Mouse (Mus musculus) right cerebral cortex, postnatal 10 days (tissue): ENCODE data around the gene Efemp2.

Experiments used
- DNase-seq, 2 experiments: peaks; one replicate each; pipeline ENCODE4 v3.0.0; 2021; ENCODE audit warnings: low spot score in 2 of 2

The Efemp2 gene

DNA sequence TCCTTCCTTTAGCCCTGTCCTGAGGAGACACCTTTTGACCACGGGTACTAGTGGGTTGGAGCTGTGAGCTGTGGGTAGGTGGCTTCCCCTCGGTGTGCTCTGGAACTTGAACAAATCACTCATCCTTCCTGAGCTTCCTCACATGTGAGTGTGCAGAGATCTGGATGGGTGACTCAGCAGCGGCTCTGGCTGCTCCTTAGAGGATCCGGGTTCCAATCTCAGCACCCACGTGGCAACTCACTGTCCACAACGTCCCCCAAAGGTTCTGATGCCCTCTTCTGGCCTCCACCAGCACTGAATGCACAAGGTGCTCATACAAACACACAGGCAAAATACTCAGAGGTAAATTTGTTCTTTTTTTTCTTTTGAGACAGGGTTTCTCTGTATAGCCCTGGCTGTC lies 22.0 kb upstream of the Efemp2 start:
- no peak for DNase-seq

DNA sequence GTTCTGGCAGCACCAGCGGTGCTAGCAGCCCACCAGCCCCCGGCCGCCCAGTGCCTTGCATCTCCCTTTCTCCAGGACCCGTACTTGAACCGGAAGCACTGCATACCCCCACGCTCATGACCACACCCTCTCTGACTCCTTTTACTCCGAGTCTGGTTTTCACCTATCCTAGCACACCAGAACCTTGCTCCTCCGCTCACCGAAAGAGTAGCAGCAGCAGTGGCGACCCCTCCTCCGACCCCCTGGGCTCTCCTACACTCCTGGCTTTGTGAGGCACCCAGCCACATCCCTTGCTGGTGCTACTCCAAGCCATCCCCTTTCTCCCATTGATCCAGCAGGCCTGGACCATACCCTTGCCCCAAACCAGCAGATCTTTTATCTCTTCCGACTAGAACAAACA lies 18.7 kb upstream of the Efemp2 start:
- DNase-seq = no peak

DNA sequence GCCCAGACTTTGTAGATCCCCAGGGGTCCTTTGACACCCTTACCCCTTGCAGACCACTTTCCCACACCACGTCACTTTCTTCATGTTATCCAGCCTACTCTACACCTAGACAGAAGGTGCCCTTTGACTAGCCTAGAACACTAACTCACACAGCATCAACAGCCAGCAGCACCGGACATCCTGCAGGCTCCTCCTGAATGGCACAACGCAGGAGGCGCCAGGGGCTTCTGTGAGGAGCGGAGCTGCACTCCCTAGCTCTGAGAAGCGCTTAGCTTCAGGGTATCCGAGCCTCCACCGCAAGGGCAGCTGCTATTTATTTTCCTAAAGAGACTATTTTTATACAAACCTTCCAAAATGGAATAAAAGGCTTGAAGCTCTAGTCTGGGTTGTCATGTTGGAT lies 18.2 kb upstream of the Efemp2 start:
- DNase-seq = peak in 1 of 2 experiments; percentile 39

DNA sequence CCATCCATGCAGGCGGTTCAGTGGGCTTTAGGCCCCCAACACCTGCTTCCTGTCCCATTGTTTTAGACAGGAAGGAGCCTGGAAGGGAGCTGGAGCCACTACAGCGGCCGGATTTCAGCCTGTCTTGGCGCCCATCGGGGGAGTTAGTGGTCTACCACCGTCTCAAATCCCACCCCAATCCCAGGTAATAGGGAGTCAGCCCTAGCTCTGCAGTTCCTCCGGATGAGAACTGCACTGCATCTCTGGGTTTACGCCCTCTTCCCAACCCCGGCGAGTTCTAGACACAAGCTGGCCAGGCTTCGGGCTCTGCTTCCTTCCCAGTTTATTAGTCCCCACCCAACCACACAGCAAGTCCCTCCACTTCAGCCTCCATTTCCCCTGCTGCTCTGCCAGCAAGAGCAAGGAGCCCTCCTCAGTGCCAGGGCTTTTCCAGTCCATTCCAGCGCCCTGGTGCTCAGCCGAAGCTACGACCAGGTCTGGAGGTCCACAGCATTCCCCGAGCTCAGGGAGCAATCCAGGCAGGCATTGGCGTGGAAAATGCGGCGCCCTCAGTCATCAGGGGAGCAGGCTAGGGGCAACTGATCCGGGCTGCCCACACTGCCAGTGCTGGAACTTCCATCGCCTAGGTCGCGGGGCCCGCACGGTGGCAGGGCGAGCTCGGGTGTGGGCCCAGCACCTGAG lies 17.4 kb upstream of the Efemp2 start:
- DNase-seq = no peak

DNA sequence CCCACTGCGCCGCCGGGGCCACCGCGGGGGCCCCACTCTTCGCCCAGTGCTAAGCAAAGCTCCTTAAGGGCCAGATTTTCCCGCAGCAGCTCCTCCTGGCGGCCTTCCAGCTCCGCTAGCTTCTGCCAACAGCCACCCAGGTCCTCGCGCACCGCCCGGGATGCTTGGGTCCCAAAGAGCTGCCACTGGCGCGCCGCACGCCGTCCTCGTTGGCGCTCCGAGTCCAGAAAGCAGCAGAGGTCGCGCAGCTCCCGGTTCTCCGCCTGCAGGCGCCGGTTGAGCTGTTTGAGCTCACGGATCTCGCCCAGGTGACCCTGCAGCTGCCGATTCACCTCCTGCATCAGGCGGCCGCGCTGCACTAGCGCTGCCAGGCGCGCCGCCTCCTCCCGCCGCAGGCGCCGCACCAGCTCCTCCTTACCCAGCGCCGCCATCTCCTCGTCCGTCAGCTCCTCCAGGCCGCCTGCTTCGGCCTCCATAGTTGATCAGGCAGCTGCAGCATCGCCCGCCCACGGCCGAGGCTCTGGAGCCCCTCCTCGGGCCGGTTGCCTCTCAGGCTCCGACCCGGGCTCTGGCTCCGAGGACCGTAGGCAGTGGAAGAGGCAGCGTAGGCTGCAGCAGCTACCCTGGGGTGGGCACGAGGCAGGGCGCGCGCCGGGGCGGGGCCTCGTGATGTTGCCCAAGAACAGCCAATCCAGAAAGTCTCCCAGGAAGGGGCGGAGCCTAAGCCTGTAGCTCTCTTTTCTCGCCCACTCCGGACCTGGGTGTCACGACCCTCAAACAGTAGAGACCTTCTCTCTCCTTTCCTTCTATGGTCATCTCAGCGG lies 16.6 kb upstream of the Efemp2 start:
- peak; percentile 97 to 98 for DNase-seq

DNA sequence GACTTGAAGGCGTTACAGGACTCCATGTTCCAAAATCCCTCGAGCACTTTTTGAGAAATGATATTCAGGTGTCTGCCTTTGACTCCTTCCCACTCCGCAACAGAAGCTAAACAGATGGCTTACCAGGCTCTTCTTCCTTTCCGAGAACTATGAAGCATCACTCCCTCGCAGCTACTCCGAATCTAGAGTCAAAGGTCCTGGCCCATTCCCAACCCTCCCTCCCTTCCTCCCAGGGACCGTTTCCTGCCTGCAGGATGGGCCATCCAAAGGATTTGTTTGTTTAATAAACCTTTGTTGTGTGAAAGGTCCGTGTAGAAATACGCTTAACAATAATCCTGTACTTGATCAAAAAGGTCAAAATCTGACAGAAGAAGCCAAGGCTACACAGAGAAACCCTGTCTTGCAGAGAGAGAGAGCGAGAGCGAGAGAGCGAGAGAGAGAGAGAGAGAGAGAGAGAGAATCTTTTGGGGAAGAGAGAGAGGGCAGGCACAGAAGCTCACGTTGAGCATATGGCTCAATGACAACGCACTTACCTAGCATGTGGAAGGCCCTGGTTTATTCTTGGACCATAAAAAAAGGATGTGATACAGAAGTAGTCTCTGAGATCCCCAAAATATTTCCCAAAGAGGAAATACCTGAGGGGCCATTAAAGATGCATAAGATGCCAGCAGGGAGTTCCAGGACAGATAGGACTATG lies 15.9 kb upstream of the Efemp2 start, which contains the start of gene Ccdc85b:
TSS of gene Ccdc85b (minus strand) at position 149 of the 697 bp plus-strand sequence.
- no peak for DNase-seq

DNA sequence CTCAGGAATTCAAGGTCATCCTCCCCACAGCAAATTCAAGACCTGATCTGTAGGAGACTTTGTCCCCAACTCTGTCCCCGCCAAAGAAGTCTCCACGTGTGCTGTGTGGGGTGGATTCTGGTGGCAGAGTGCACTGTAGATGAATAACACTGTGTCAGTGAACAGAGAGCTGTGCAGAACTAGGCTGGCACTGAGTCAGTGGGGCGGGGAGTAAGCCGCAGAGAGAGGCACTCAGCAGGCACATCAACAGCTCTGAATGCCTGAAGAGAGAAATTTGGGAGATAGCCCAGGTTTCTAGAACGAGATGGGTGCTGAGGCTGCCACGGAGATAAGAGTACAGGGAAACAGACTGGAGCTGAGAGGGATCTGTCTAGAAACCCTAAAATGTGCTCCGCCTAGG lies 14.7 kb upstream of the Efemp2 start:
- DNase-seq = peak; percentile 76 to 77

DNA sequence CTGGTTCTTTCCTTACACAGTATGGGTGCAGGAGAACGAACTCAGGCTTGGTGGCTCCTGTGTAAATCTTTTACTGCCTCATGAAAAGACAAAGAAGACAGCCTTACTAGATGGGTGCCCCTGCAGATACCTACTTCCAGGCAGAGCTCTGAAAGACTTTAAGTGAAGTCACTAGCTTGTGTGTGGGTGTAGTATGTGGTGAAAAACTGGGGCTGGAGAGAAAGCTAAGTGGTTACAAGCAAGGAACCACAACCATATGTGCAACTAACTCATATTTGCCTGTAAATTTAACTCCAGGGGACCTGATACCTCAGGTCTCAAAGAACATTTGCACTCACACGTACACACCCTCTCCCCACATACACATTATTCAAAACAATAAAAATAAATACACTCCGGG lies 13.9 kb upstream of the Efemp2 start:
- DNase-seq = no peak

DNA sequence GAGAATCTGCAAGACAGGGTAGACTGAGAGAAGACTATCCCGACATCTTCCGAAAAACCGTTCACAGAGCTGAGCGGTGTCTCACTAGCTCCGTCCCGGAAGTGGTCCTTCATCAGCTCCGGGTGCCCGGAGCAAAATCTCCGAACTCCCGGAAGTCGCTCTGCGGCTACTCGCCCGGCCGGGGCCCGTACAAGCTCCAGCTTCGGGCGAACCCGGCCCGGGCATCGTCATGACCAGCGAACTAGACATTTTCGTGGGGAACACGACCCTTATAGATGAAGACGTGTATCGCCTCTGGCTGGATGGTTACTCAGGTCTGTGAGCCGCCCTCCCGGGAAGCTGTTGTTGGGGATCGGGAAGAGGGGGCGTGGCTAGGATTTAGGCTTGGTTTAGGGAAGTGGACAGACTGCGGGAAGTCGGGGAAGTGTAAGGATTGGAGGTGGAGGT lies 13.3 kb upstream of the Efemp2 start, which contains the start of gene Fibp:
TSS of gene Fibp (plus strand) at position 151 of the 447 bp plus-strand sequence.
- DNase-seq = peak; percentile 93 to 94

DNA sequence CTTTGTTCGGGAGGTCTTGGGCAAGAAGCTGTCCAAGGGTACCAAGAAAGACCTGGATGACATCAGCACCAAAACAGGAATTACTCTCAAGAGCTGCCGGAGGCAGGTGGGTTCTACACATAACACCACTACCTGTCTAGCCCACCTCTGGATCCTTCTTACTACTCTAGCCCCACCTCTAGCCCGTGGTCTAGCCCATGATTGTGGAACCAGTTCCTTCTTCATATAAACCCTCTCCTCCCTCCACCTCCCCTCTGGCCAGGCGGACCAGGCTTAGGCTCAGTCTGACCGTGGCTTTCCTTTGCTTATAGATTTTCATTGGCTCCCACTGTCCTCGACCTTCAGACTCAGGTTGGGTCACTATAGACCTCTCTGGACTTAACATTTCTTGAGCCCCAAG lies 12.3 kb upstream of the Efemp2 start:
- DNase-seq = no peak

DNA sequence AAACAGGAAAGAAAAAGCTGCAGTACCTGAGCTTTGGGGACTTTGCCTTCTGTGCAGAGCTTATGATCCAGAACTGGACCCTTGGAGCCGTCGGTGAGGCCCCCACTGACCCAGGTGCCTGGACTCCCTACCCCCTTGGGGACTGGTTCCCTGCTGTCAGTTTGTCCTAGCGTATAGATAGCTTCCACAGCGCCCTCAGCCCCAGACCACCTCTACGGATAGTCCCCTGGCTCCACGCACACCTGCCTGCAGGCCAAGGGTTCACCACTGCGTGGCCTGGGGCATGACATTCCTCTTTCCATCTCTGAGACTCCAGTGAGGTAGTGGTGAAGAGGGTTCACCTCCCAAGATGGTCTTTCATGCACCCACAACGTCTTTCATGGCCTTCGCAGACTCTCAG lies 10.5 kb upstream of the Efemp2 start:
- DNase-seq = no peak

DNA sequence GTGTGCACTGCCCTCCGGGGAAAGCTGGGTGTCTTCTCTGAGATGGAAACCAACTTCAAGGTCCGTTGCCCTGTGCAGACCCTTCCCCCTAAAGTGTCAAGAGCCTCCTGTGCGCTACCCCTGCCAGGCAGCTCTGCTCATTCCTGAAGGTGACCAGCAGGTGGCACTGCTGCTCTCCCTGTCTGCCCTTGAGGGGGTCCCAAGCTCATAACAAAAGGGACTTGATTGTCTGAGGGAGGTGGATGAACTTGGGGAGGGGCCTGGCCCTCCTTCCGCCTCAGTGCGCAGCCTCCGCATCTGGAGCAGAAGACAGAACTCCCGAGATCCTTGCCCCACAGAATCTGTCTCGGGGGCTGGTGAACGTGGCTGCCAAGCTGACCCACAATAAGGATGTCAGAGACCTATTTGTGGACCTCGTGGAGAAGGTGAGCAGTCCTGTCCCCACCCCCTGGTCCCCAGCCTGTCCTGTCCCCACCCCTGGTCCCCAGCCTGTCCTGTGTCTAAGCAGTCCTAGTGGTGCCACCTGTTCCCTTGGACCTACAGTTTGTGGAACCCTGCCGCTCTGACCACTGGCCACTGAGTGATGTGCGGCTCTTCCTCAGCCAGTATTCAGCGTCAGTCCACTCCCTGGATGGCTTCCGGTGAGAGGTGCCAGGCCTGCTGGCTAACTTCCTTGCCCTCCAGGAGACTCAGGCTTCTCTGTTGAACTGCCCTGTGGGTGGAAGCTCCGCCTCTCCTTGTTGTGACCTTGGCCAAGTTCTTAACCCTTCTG lies 9.8 kb upstream of the Efemp2 start:
- peak; percentile 70 to 80 for DNase-seq

DNA sequence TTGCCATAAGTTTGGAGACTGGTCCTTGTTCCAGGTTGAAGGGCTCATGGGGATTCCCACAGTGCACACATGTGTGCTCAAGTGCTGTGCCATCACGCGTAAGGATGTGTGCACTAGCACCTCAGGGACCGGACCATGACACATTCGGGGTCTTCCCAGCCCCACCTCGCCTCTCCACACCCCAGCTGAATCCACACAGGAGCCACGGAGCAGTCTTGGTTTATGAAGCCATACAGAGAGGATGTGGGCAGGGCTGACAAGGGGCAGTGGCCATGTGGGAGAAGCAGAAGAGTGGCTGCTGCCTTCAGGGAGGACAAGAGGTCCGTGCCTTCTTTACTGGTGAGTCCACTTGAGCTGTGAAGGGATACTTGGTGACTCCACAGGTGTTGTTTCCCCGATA lies 8.7 kb upstream of the Efemp2 start:
- DNase-seq = no peak

DNA sequence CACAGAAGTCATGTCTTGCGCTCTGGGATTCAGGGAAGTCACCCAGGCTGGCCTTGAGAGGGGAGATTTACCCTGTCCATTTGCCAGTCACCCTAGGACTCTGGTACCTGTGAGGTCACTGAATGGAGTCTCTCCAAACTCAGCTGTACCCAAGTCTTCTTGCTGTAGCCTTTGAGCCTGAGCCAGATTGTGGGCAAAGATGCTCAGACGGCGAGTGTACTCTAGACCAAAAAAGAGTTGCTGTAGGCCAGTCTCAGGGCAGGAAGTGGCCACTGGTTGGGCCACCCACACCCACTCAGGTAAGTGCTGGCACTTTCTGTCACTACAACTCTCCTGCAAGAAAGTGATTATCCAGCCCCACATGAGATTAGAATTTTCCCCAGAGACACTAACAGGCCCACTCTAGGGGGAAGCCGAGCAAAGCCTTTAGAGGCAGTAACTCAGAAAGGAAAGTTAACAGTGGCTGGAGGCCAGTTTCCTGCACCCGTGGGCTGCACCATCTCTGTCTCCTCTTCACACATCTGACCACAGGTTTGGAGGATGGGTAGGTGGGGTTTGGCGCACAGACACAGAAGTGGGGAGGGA lies 6.7 kb upstream of the Efemp2 start:
- DNase-seq = no peak

DNA sequence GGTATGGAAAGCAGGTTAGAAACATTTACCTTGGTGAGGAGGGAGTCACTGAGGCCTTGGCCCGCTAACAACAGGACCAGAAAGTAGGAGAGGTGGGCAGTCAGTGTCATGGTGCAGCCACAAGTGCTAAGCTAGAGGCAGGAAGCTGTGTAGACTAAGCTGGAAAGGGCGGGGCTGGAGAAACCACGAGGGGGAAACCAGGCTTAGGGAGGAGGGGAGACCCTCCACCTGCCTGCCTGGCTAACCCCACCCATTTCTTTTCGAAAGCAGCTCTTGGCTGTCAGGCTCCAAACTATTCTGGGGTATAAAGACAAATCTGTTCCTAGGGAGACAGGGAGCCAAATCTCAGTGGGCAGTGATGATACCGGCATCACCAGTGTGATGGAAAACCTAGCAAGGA lies 5.4 kb upstream of the Efemp2 start, which contains the start of gene Ctsw:
TSS of gene Ctsw (minus strand) at position 134 of the 400 bp plus-strand sequence.
- peak in 1 of 2 experiments; percentile 53 for DNase-seq

DNA sequence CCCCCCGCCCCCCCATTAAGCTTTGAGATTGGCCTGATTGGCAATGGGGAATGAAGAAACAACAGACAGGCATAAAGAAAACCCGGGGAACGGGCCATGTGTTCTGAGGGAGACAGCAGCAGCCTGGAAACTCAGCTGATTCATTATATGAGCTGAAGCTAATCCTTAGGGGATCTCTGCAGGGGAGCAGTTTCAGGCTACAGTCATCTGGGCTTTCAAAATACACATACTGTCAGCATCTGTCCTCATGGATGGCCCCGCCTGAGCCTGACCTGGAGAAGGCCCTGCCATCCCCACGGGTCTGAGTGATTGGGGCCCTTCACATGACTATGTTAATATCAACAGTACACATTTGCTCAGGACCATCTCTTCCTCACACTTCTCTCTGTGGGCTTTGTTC lies 1.9 kb upstream of the Efemp2 start:
- no peak for DNase-seq

DNA sequence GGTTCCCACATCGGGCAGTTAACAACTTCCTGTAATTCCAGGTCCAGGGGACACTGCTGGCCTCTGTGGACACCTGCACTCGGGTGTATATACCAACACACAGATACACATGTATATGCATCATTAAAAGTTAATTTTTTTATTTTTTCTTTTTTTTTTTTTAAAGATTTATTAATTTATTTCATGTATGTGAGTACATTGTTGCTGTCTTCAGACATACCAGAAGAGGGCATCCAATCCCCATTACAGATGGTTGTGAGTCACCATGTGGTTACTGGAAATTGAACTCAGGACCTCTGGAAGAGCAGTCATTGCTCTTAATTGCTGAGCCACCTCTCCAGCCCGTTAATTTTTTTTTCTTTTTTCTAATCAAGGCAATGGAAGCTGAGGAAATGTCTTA lies 897 bp upstream of the Efemp2 start:
- no peak for DNase-seq

DNA sequence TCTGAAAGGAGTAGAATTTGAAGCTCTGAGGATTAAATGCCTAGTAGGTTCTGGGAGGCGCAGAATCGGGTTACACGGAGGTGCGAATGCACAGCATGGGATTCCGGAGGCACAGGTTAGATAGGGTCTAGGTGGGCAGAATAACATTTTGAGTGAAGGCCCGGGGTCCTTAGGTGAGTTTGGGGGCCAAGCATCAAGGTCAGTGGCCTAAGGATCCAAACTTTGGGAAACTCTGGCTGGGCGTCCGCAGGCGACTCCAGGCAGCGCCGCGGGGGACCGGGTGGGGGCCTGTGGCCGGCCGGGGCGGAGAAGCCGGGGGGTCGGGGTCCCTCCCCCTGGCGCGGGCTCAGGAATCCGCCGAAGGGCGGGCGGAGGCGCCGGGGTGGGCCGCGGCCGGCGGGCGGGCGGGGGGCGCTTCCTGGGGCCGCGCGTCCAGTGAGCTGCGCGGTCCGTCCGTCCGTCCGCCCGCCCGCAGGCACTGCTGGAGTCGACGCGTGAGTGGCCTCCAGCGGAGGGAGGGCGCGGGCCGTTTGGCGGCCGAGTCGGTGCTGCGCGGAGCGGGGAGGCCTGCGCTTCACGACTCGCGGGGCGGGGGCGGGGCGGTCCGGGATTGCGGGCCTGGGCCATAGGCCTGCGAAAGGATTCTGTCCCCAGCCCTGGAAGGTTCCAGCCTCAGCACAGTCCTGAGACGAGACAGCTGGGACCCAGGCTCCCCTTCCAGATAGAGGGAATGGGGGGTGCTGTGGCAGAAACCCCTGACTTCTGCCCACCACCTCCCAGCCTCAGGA lies 721 bp downstream of the Efemp2 start:
- DNase-seq = peak in 1 of 2 experiments; percentile 49

DNA sequence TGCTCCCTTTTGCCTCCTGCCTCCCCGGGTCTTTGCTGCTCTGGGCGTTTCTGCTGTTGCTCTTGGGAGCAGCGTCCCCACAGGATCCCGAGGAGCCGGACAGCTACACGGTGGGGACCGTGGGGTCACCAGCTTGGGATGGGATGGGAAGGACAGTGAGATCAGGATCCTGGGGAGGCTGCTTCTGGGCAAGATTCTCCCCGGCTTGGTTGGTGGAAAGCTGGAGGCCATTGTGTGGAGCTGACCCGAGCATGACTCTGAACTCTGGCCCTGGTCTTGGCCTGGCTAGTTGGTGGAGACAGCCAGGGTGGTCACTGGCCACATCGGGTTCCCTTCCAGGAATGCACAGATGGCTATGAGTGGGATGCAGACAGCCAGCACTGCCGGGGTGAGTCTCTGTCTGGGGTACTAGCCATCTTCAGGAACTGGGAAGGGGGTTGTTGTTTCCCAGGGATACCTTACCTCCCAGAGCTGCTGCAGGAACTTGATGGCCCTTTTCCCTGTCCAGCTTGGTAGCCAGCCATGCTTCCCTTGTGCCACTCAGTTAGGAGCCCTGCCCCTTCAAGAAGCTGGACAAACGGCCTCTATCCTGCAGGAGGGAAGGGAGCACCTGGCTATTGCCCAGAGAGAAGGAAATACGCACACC lies 1.4 kb downstream of the Efemp2 start:
- peak in 1 of 2 experiments; percentile 53 for DNase-seq
